Mouse (Mus musculus) forebrain, embryonic 12.5 days (tissue): Measurements from ENCODE around the gene Reps1. TPM values are rescaled to one million over a fixed set of nuclear protein-coding genes. Genes with fewer than 3 reads are reported as not detected.

Experiments
- ATAC-seq: fragments of 200-750 bp; cut with Nextera tagmentation; 2 replicates; pipeline ENCODE4 v1.8.0; 2017; ENCODE audit warnings: moderate TSS enrichment; ENCODE audit not compliant: low FRiP score
- H3K27ac ChIP-seq: fragments of 300-500 bp; sonication (generic); 2 replicates; pipeline ENCODE4 v1.5.1; 2016; ENCODE audit warnings: mild to moderate bottlenecking
- H3K27me3 ChIP-seq: fragments of 300-500 bp; sonication (generic); 2 replicates; pipeline ENCODE4 v1.6.1; 2016; ENCODE audit warnings: mild to moderate bottlenecking
- H3K36me3 ChIP-seq: fragments of 300-500 bp; sonication (generic); replicated peaks from 2 replicates; pipeline ENCODE4 v1.6.1; 2016; ENCODE audit warnings: mild to moderate bottlenecking
- H3K4me1 ChIP-seq: fragments of 300-500 bp; sonication (generic); 2 replicates; pipeline ENCODE4 v1.6.1; 2016
- H3K4me2 ChIP-seq: fragments of 300-500 bp; sonication (generic); 2 replicates; pipeline ENCODE4 v1.6.1; 2016; ENCODE audit warnings: mild to moderate bottlenecking, moderate library complexity
- H3K4me3 ChIP-seq: fragments of 300-500 bp; sonication (generic); replicated peaks from 2 replicates; pipeline ENCODE4 v1.5.1; 2016; ENCODE audit warnings: mild to moderate bottlenecking
- H3K9ac ChIP-seq: fragments of 300-500 bp; sonication (generic); 2 replicates; pipeline ENCODE4 v1.6.1; 2016; ENCODE audit warnings: mild to moderate bottlenecking
- H3K9me3 ChIP-seq: fragments of 300-500 bp; sonication (generic); 2 replicates; pipeline ENCODE4 v1.6.1; 2016
- WGBS: fragments of 180-500 bp; shearing (Covaris S2); methylation state at CpG from one replicate; pipeline ENCODE4 v1.1.7; 2016; 5-methylcytosine and 5-hydroxymethylcytosine counted together
- polyA plus RNA-seq: library from polyadenylated mRNA; unstranded; fragments of >200 nt; fragmentation: Nextera tagmentation; extraction: Ambion mirVana; gene quantifications from 2 replicates; pipeline ENCODE4 v1.2.1, GENCODE M21; 2016

Gene Reps1
- polyA plus RNA-seq, 1 experiment from 2014 or later = 20.3 TPM

DNA sequence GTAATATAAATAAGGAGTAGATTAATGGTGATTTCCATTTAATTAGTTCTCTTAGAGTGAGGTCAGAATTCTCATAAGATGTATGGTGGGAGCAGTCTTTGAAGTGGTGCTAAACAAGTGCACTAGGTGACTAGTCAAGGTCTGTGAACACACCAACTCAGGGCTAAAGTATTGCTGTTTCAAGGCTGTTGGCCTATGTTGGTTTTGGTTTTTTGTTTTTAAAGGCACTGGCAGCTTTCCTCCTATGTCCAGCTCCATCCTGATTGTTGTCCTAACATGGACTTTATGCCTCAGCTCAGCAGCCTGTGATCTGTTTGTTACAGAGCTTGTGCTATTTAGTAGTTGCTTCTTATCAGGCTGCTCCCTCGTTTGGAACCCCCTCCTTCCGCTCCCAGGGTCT lies 13.2 kb downstream of the Reps1 start:
- H3K4me3 ChIP-seq = no peak overlapping the region
- no peaks in the 10 kb centered on the region for H3K9me3 ChIP-seq
- no peak for ATAC-seq
- H3K36me3 ChIP-seq = no peaks in the 10 kb centered on the region
- peaks cover 18% of the 10 kb centered on the region for H3K4me1 ChIP-seq
- WGBS = 86% methylated on average over 2 of the region's 2 CpGs
- H3K4me2 ChIP-seq = no peak overlapping the region
- H3K9ac ChIP-seq = no peak overlapping the region
- H3K27me3 ChIP-seq = no peaks in the 10 kb centered on the region
- H3K27ac ChIP-seq = no peak overlapping the region

DNA sequence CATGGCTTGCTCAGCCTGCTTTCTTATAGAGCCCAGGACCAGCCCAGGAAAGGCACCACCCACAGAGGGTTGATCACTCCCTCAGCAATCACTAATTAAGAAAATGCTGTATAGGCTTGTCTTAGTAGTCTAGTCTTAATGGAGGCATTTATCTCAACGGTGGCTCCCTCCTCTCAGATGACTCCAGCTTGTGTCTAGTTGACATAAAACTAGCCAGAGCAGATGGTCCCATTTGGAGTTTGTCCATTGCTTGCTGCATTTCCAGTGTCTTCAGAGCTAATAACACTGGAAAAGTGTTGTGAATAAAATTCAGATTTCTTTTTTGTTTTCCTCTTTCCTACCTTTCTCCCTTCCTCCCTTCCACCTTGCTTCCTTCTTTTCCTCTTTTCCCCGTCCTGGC lies 13.9 kb downstream of the Reps1 start:
- Histone ChIP-seq H3K4me3 (no peak overlapping the region), H3K4me1 (peaks cover 18% of the 10 kb centered on the region), H3K36me3 (no peaks in the 10 kb centered on the region), H3K27me3 (no peaks in the 10 kb centered on the region), H3K4me2 (no peak overlapping the region), H3K9ac (no peak overlapping the region), H3K27ac (no peak overlapping the region), H3K9me3 (no peaks in the 10 kb centered on the region)
- WGBS = 78% methylated on average over 2 of the region's 2 CpGs
- no peak for ATAC-seq

DNA sequence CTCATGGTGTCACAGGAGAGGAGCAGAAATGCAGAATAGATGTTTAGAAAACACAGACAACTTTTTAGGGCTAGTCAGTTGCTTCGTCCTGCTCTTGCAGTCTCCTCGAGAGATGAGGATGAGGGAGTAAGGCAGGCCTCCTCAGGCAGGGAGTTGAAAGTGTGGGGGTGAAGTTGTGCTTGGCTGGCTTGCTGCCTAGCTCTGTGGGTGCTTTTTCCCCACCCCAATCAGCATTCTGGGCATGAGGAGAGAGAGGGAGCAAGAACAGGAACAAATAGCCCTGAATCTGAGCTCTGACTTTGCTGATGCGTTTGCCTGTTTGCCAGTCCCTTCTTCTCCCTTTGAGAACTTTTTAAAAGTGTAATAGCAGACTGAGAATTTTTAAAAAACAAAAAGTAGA lies 14.5 kb downstream of the Reps1 start:
- Histone ChIP-seq H3K4me1 (peaks cover 18% of the 10 kb centered on the region), H3K4me3 (no peak overlapping the region), H3K9me3 (no peaks in the 10 kb centered on the region), H3K4me2 (no peak overlapping the region), H3K36me3 (no peaks in the 10 kb centered on the region), H3K9ac (no peak overlapping the region), H3K27me3 (no peaks in the 10 kb centered on the region), H3K27ac (no peak overlapping the region)
- 82% methylated on average over 3 of the region's 3 CpGs for WGBS
- no peak for ATAC-seq

DNA sequence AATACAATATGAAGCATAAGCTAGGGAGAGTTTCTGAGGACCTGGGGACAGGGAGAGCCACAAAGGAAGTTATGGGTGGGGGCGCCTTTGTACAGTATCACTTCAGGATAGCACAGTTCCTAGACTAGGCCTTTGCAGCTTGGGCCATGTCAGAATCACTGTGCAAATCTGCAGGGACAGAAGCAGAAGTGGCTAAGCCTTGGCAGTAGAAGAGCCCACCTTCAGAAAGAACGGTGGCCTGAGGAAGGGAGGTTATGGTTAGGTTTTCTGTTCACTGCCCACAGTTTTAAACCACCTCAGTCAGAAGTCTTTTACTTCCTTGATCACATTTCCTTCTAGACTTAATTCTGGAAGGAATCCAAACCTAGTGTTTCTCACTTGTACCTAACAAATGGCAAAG lies 15.0 kb downstream of the Reps1 start:
- Histone ChIP-seq H3K27me3 (no peaks in the 10 kb centered on the region), H3K4me3 (no peak overlapping the region), H3K36me3 (no peaks in the 10 kb centered on the region), H3K9me3 (no peaks in the 10 kb centered on the region), H3K9ac (no peak overlapping the region), H3K4me1 (peaks cover 18% of the 10 kb centered on the region), H3K27ac (no peak overlapping the region), H3K4me2 (no peak overlapping the region)
- WGBS = 91% methylated on average over 2 of the region's 2 CpGs
- no peak for ATAC-seq

DNA sequence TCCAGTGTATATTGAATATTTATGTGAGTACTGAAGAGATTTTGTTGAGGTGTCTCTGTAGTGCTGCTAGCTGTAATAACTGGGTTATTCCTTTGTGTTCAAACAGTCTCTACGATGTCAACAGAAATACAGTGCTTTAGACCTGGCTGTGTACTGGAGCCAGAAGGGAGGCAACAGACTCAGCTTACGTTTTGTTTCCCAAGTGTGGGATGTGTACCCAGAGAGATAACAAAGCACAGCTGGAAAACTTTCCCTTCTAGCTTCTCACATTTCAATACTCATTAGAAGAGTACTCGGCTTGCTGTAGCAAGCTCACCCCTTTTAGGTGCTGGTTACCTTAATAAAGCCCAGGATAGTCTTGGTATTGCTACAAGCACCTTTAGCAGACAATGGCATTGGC lies 17.2 kb downstream of the Reps1 start:
- H3K27me3 ChIP-seq = no peaks in the 10 kb centered on the region
- ATAC-seq = no peak
- no peak overlapping the region for H3K4me3 ChIP-seq
- H3K27ac ChIP-seq = no peak overlapping the region
- no peak overlapping the region for H3K9ac ChIP-seq
- 83% methylated on average over 3 of the region's 3 CpGs for WGBS
- H3K36me3 ChIP-seq = 0 out of 2 replicates have a peak, but pooled peaks cover 5% of the 10 kb centered on the region
- H3K4me2 ChIP-seq = no peak overlapping the region
- no peaks in the 10 kb centered on the region for H3K9me3 ChIP-seq
- peaks cover 10% of the 10 kb centered on the region for H3K4me1 ChIP-seq

DNA sequence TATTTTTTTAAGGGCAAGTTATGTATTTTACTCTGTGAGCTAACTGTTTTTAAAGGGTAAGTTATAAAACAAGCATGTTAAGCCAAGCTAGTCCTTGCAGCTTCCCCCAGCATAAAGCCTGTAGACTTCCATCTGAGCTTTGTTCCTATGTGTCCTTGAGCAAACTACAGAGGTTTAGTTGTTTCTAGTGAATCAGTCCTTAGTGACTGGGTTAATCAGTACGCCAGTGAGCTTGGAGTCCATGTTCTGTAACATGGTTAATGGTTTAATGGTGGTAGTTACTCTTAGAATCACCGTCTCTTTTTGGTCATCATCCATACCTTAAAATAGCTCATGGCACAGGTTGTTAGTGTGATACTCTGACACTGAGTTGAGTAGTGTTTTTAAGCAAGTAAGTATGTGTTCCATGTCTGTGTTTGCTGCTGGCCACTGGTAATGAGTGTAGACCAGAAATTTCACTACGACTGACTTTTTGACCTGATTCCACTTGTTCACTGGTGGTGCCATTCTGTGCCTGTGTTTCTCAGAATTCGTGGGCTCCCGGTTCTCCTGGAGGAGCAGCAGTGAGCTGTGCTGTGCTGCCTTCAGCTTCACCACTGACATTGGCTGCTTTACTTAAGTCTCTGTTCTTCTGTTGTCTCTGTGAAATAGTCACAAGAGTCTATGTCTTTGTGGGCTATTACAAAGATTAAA lies 18.9 kb downstream of the Reps1 start:
- no peak overlapping the region for H3K4me2 ChIP-seq
- H3K9ac ChIP-seq = no peak overlapping the region
- peaks cover 6% of the 10 kb centered on the region; the same call in 1 of the 2 replicates for H3K4me1 ChIP-seq
- WGBS = 88% methylated on average over 5 of the region's 5 CpGs
- H3K27ac ChIP-seq = no peak overlapping the region
- no peak overlapping the region for H3K4me3 ChIP-seq
- H3K9me3 ChIP-seq = no peaks in the 10 kb centered on the region
- 0 out of 2 replicates have a peak, but pooled peaks cover 5% of the 10 kb centered on the region for H3K36me3 ChIP-seq
- no peaks in the 10 kb centered on the region for H3K27me3 ChIP-seq
- no peak for ATAC-seq

DNA sequence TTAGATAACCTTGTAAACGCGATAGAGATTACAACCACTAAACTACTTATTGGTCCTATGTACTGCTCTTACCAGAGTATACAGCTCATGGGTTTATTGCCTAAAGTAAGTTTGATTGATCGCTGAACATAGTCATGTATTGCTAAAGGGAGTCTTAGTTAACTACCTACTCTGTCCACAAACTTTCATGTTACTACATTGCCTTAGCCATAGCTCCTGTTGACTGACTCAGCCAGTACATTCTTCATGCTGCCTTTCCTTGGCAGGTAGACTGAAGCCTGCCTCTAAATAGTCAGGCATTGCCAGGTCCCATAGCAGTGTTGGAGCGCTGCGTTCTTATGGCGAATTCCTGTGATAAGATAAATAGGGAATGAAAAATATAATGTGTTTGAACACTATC lies 20.2 kb downstream of the Reps1 start:
- Histone ChIP-seq H3K4me2 (no peak overlapping the region), H3K36me3 (0 out of 2 replicates have a peak, but pooled peaks cover 5% of the 10 kb centered on the region), H3K4me1 (0 out of 2 replicates have a peak, but pooled peaks cover 2% of the 10 kb centered on the region), H3K9ac (no peak overlapping the region), H3K9me3 (no peaks in the 10 kb centered on the region), H3K27ac (no peak overlapping the region), H3K27me3 (no peaks in the 10 kb centered on the region), H3K4me3 (no peak overlapping the region)
- no peak for ATAC-seq
- WGBS = 95% methylated on average over 6 of the region's 6 CpGs

DNA sequence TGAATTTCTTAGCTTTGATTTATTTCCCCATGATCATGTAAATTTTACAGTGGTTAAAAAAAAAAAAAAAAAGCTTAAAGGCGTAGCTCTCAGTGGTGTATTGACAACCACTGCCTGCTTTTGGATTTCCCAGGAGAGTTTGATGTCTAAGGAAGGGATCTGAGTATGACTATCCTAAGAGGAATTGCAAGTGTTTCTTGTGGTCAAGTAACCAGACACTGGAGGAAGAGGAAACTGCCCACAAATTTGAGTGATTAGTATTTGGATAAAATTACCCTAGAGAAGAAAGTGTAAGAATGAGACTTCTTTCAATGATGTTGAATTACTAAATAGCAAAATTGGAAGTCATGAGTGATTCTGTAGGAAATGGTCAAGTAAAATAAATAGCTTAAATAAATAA lies 25.9 kb downstream of the Reps1 start:
- ATAC-seq = no peak
- Histone ChIP-seq H3K4me1 (0 out of 2 replicates have a peak, but pooled peaks cover 4% of the 10 kb centered on the region), H3K9ac (no peak overlapping the region), H3K27me3 (no peaks in the 10 kb centered on the region), H3K27ac (no peak overlapping the region), H3K36me3 (peaks cover 7% of the 10 kb centered on the region; the same call in 1 of the 2 replicates), H3K9me3 (0 out of 2 replicates have a peak, but pooled peaks cover under 1% of the 10 kb centered on the region), H3K4me2 (no peak overlapping the region), H3K4me3 (no peak overlapping the region)
- WGBS = 79% methylated on average over 1 of the region's 1 CpGs

DNA sequence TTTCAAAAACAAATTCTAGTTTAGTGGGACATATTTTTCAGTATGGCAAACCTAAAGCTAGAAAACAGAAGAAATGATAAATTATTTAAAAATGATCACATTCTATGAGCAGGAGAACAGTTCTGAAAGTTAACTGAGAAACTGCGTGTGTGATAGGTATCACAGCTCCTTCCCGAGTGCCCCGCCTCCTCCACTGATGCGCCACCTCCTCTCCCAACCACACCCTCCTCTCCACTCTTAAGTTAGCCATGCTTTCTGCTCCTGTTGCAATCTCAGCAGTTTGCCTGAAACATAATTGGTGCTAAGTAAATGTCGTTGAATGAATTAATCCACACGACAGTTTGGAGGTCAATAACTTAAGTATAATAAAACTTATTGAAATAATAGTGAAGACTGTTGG lies 27.1 kb downstream of the Reps1 start:
- no peak overlapping the region for H3K27ac ChIP-seq

DNA sequence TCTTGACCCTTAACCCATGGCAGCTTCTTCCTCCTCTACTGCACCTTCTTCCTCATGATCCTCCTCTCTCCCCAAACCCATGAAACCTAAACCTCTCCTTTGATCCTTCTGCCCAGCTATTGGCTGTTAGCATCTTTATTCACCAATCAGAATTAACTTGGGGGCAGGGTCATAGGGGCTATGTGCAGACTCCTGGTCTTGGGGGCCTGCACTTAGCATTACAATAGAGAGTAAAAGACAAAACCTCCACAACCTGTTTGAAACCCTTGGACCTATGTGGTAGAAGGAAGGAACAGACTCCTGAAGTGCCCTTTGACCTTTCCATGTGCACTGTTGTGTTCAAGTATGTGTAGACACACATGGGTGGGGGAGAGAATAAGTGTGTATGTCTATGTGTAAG lies 35.0 kb downstream of the Reps1 start:
- ATAC-seq = no peak; the same call in 1 of the 2 replicates
- Histone ChIP-seq H3K27me3 (no peaks in the 10 kb centered on the region), H3K27ac (no peak overlapping the region), H3K4me2 (no peak overlapping the region), H3K4me1 (no peaks in the 10 kb centered on the region), H3K9ac (no peak overlapping the region), H3K4me3 (no peak overlapping the region), H3K36me3 (peaks cover 35% of the 10 kb centered on the region), H3K9me3 (0 out of 2 replicates have a peak, but pooled peaks cover 5% of the 10 kb centered on the region)

More for the DNA sequence above, 27.1 kb downstream of the Reps1 start:
- peaks cover 2% of the 10 kb centered on the region; the same call in 1 of the 2 replicates for H3K36me3 ChIP-seq
- H3K9ac ChIP-seq = no peak overlapping the region
- H3K27me3 ChIP-seq = no peaks in the 10 kb centered on the region
- 0 out of 2 replicates have a peak, but pooled peaks cover 4% of the 10 kb centered on the region for H3K4me1 ChIP-seq
- H3K4me3 ChIP-seq = no peak overlapping the region
- no peak overlapping the region for H3K4me2 ChIP-seq
- H3K9me3 ChIP-seq = 0 out of 2 replicates have a peak, but pooled peaks cover 5% of the 10 kb centered on the region
- 90% methylated on average over 6 of the region's 6 CpGs for WGBS
- ATAC-seq = no peak

DNA sequence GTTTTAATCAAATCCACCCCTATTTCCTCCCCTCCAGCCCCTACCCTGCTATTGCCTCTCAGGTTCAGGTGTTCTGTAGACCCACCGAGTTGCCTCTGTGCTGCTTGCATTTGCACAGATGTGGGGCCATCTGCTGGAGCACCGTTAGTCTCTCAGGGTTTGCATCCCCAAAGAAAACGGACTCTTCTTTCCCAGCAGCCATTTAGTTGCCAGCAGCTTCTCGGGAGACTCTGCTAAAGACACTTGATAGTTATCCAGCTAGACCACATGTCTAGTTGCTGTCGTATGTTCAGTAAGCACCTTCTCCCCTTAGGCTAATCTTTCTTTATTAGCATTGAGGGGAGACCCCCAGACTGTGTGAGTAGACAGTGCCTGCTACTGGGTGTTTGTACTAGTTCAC lies 46.5 kb downstream of the Reps1 start:
- Histone ChIP-seq H3K9me3 (no peaks in the 10 kb centered on the region), H3K36me3 (peaks cover 22% of the 10 kb centered on the region; the same call in 1 of the 2 replicates), H3K4me3 (no peak overlapping the region), H3K9ac (no peak overlapping the region), H3K4me2 (no peak overlapping the region), H3K4me1 (no peaks in the 10 kb centered on the region), H3K27me3 (no peaks in the 10 kb centered on the region), H3K27ac (no peak overlapping the region)
- 69% methylated on average over 5 of the region's 5 CpGs for WGBS
- ATAC-seq = no peak

DNA sequence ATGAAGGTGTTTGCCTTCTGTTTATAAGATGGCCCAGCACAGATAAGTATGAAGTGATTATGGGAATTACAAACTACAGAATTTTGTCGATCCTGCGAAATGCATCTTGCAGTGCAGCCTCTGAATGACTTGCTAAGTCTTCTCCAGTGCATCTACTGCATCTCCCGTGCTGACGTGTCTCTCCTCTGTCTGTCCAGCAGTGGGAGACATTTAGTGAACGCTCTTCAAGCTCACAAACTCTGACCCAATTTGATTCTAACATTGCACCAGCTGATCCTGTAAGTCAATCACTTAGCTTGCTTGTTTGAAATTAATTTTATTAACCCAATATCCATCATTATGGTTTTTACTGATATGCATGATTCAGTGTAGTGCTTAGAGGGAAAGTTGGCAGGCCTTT lies 51.8 kb downstream of the Reps1 start:
- Histone ChIP-seq H3K27me3 (no peaks in the 10 kb centered on the region), H3K27ac (no peak overlapping the region), H3K36me3 (peaks cover 23% of the 10 kb centered on the region; the same call in 1 of the 2 replicates), H3K4me1 (no peaks in the 10 kb centered on the region), H3K9ac (no peak overlapping the region), H3K9me3 (no peaks in the 10 kb centered on the region), H3K4me3 (no peak overlapping the region), H3K4me2 (no peak overlapping the region)
- WGBS = 83% methylated on average over 5 of the region's 5 CpGs
- no peak for ATAC-seq

DNA sequence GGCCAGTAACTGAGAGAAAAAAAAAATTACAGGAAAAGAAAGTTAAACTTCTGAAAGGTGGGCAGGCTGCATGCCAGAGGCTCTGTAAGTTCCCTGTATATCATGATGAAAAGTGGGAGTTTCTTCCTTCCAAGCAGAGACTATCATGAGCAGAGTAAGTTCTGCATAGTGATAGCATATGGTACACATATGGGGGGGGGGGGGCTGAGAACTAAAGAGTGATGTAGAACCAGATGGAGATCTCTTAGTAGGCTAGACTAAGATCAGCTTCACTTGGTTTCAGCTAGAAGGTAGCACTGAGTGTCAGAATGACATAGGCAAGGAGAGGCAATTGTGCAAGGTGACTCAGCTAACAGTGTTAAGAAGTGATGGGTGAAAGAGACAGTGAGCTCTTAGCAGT lies 55.3 kb downstream of the Reps1 start:
- no peaks in the 10 kb centered on the region for H3K9me3 ChIP-seq
- no peak for ATAC-seq

More for the DNA sequence above, 55.3 kb downstream of the Reps1 start:
- Histone ChIP-seq H3K9ac (no peak overlapping the region), H3K36me3 (peaks cover 22% of the 10 kb centered on the region), H3K4me3 (no peak overlapping the region), H3K4me1 (no peaks in the 10 kb centered on the region), H3K4me2 (no peak overlapping the region), H3K27me3 (no peaks in the 10 kb centered on the region), H3K27ac (no peak overlapping the region)
